Mouse (Mus musculus): ENCODE results near the gene Arfgap1.

Arfgap1 gene

DNA sequence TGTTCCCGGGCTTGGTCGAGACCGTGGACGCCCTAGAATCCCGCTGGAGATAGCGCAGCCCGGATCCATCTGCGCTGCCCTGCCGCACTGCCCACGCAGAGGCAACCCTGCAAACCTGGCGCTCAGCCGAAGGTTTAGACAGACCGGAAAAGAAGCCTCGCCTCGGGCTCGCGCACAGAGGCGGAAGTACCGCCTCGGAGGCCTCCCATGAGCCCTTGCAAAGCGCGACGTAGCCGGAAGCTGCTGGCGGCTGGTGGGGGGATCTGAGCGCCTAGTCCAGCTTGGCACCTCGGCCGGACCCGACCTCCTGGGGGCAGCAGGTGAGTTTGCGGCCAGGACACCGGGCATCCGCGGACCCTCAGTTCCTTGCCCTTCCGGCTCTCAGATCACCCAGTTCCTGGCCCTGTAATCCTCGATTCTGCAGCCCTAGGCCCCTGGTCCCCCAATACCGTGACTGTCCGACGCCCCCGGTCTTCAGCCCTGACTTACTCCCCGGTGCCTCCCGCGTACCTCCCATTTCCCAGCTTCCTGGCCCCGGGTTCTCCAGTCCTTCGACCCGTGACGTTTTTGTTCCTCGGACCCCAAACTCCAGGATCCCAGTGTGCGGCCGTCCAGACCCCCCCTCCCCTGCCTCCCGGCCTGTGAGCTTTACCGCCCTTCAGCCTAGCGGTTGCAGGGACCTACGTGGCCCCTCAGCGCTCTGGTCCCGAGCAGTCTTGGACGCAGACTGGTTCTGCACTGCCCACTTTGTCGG, at the start of gene Arfgap1:
Arfgap1 (plus strand) TSS at position 216 of the 754 bp plus-strand sequence.
- peak; percentile 98 for DNase-seq (ENCODE audit: low spot score)

DNA sequence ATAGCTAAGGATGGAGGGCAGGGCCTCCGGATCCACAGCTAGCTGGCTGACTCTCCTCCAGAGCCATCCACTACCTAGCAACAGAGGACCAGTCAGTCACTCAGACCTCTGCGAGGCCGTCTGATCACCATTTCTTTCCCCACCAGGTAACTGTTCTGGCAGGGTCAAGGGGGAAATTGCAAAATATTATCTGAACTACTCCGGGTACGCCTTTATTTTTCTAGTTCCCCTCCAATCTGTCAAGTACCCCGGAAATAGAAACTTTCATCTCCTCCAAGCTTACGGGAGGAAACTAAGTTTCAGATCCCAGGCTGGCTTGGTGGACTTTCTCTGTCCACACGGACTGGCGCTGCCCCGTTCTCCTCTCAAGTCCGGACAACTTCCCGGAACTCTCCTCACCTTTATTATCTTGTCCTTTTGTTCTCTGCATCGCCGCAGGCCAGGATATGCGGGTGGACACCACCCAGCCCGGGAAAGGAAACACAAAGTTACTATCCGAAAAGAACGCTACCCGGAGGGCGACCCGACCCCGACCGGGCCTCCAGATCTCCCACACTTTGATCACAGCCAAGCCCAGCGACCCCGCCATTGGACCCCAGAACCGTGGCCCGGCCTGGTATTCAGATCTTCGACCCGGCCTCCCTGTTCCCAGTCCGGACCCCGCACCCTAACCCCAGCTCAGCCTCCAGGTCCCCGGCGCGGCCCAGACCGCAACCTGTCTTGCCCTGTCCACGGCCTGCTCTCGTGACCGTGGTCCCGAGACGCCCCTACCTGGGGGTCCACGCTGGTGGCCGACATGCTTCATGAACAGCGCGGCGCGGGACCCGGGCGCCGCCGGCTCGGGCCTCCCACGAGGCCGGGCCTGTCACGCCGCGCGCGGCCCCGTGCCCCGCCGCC, 46.9 kb upstream of the Arfgap1 start:
- peak; percentile 21 for DNase-seq (ENCODE audit: low spot score)

DNA sequence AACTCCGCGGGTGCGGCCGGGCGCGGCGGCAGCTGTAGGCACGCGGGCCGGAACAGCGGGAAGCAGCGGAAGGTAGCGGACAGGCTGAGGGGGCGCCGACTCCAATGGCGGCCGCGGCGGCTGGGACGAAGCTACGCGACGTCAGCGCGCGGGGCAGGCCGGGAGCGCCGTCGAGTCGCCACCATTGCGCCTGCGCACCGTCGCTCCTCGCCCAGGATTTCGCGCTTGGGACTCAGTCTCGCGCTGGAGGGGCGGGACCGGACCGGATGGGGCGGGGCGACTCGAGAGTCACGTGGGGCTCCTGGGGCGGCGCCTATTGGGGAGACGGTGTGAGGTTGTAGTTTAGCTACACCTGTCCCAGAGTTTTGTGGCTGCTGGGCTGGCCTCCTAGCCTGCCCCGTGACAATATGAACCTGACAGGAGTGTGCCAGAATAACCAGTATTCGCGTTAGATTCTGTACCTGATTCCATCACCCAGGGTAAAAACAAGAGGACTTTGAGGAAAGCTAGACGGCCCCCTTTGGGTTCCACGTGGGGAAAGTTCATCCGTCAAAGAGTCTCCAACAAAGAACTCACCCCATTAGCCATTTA, 46.1 kb upstream of the Arfgap1 start, which contains the start of gene Ythdf1:
Ythdf1 (minus strand) TSS at position 140 of the 591 bp plus-strand sequence.
- DNase-seq (ENCODE audit: low spot score), result peak; percentile 98

DNA sequence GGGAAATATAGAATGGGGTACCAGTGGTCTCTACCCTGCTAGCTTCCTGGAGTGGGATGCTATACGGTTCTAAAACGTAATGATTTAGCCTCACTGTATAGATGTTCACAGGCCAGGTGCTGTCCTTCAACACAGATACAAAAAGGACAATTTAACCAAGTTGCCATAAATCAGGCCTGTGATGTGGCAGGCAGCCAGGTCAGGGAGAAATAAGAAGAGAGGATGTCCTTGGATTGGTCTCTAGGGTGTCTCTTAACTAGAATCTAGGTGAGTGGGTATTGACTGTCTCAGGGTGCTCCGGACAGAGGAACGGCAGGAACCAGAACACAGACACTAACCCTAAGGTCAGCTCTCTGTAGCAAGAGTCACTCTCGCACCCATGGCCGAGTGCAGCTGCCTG, 44.3 kb upstream of the Arfgap1 start:
- DNase-seq (ENCODE audit: low spot score), result peak; percentile 16

DNA sequence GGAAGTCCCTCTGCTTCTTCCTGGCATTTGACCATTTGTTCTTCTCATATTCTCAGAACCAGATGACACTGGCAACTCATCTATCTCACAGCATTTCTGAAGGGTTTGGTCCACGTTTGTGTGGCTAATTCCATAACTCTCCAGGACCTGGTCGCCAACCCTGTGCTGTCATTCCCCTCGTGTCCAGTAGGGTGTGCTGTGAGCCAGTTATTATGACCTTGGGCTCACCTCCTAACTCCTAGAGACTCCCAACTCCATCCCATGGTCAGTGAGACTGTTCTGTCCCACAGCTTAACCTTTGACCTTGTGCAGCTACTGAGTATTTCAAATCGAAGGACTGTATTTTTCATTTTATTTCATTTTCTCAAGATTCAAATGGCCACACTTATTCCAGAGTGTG, 41.8 kb upstream of the Arfgap1 start:
- DNase-seq (ENCODE audit: low spot score), result peak; percentile 83

DNA sequence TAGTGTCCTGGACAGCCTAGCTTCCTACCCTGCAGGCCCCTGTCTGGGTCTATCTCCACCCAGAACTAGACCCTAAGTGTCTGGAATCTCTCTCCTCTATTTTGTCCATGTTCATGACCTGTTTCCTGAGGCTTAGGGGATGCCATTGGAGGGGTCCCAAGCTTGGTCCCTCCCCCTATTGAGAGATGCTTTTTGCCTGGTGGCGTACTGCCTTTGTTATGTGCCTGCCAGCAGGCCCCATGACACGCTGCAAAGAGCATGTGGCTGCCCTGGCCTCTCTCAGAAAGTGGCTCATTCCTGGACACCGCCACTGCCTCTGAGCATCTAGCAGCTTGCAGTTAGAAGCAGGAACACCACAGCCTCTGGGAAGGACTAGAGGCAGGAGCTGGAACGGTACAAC, 38.3 kb upstream of the Arfgap1 start, which contains the start of gene Birc7:
Birc7 (plus strand) TSS at position 301 of the 400 bp plus-strand sequence.
- DNase-seq (ENCODE audit: low spot score), result no peak

DNA sequence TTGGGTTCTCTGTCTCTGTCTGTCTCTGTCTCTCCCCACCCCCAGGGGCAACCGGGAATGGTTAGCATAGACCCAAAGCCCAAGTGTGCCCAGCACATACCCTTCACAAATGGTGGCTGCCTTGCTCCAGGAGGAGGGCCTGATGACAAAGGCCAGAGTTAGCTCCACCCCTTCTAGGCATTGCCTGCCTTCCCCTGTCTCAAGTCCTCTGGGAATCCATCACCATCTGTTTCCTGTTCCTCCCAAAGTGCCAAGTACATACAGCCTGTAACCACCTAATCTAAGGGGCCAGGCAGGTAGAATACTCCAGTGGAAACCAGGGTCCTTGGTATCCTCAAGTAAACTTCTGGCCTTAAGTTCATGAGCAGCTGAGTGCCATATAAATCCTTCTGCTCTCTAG, 34.6 kb upstream of the Arfgap1 start:
- DNase-seq (ENCODE audit: low spot score), result no peak

DNA sequence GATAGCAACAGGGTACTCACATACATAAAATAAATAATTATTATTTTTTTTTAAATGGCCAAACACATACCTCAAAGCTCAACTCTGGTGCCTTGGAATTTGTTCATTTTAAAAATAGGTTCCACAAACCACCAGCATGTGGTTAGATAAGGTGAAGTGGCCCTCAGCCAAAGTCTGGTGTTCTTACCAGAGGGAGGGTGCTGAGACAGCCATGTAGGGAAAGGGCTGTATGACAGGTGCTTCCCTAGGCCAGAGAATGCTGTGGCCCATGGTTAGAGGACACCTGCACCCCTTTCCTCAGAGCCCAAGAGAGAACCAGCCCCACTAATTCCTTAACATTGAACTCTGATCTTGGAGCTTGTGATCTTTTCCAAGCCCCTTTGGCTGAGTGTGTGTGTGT, 26.8 kb upstream of the Arfgap1 start:
- no peak for DNase-seq (ENCODE audit: low spot score)

DNA sequence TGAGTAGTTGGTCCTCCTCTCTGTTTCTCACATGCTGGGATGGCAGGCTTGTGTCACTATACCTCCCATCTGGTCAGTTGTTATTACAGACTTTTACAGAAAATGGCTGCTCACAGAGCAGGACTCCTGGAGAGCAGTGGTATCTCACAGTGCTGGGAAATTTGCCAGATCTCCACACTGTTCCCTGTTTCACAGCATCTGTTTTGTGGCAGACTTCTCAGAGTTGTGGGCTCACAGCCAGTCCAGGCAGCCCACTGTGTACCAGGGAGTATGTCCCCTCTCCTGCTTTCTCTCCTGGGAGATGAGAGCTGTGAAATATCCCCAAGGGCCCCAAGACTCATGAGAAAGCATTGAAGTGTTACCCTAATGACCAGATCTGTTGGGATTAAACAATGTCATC, 25.2 kb upstream of the Arfgap1 start:
- DNase-seq (ENCODE audit: low spot score), result no peak

DNA sequence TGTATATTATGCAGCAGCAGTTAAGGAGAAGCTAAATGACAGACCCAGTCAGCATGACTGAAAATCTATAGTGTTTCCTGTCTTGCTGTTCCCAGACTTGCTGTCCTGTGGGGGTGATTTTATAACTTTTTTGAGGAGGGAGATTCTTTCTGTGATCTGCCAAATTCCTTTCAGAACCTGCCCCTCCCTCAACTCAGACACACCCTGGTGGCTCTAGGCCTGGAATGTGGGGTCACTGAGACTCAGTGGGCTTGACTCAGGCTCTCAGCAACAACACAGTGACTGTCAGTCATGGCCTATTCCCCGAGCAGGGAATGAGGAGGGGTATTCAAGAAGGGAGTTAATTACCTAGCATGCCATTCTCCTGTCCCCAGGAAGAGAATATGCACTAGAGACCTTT, 17.1 kb upstream of the Arfgap1 start:
- no peak for DNase-seq (ENCODE audit: low spot score)

DNA sequence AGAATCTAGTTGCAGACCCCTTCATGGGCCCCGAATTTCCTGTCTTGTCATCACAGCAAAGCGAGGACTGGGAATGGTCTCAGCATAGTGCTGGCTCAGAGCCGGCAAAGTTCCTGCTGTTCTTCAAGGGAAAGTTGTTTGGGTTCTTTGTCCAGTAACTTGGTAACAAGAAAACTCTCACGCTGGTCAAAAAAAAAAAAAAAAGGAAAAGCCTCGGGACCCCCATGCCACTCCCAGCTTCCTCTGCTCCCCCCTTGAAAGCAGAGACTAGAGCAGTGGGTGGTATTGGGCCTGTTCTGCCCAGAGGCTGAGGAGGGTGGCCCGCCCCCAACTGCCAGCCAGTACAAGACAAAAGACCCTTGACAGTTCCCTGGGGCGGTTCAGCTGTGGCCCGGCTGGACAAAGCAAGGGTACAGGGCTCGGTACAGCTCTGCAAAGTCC, 14.3 kb upstream of the Arfgap1 start:
- no peak for DNase-seq (ENCODE audit: low spot score)

DNA sequence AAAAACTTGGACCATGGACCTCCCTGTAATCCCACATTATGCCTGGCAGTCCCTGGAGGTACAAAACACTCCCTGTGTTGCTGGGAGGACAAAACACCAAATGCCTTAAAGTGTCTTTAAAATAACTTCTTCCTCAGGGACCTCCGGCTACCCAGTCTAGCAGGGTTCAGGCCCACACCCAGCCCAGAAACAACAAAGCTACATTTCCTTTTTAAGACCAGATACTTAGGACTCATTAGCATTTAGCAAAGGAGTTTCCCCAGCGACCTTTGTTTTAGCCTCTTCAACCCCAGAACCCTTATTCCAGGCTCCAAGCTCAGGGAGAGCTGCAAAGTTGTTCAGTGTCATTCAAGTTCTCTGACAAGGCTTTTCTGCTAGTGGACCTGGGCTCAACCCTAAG, 13.4 kb upstream of the Arfgap1 start:
- no peak for DNase-seq (ENCODE audit: low spot score)

DNA sequence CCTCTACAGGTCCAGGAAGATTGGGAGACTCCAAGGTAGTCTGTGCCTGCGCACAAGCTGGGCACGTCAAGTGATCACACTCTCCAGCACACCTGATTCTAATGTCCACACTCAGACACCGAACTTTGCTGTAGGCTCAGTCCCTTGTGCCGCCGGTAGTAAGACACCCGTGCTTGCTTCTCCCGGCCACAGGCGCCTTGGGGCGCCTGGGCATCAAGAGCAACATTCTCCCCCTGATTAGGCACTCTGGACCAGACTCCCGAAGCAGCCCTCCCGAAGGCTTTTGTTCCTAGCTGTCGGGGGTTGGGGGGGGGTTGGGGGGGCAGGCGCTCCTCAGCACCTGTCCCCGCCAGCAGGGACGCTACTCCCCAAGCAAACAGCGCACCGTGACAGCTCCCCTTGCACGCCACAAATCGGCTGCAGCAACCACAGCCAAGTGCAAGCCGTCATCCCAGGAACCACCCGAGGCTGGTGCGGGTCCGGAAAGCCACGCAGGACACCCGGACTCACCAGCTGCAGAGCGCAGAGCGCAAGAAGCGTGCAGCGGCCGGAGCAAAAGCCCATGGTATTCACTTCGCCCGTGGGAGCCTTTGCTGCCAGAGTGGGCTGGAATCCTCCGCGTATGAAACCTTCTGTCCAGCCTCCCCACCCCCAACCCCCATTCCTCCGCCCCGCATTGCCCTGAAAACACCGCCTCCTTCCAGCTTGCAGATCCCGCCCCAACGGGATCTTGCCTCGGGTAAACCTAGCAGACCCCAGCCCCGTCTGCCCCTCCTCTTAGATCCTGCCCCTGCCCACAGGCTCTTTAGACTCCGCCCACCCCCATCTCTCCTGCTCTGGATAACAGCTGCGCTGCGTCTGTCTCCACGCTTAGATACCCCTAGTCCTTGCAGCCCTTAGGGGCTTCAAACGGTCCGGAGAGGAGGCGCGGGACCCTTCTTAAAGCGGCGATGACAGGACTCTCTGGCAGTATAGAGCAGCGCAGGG, 12.7 kb upstream of the Arfgap1 start, which contains the start of gene Nkain4:
Nkain4 (minus strand) TSS at position 639 of the 987 bp plus-strand sequence.
- no peak for DNase-seq (ENCODE audit: low spot score)

DNA sequence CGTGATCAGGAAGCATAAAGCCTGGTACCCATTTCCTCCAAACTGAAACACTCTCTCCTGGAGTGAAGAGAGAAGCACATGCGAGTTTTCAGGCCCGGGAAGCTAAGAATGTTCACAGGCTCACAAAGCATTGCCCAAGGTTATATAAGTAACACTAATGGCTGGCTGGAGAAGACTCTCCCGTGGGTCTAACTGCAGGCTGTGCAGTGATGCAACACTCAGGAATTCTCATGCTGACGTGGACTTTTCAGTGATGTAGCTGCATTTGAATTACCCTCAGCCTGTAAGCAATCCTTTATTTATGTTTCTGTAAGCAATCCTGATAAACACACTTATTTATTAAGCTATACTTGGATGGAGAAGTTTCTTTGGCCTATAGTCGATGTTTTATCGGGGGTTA, 7.4 kb upstream of the Arfgap1 start:
- peak; percentile 22 for DNase-seq (ENCODE audit: low spot score)

DNA sequence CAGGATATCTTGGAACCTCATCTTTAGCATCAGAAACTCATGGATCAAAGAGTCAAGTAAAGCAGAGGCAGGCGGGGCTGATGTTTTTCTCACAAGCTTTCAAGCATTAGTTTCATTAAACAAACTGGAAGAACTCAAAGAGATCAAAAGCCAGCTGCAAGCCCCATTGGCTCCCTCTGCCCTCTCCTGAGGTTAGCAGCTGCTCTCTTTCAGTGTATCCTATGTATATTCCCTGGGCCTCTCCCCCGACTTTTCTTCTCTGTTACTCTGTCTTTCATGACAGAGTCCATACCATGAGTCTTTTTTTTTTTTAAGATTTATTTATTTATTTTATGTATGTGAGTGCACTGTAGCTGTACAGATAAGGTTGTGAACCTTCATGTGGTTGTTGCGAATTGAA, 6.8 kb upstream of the Arfgap1 start:
- no peak for DNase-seq (ENCODE audit: low spot score)

DNA sequence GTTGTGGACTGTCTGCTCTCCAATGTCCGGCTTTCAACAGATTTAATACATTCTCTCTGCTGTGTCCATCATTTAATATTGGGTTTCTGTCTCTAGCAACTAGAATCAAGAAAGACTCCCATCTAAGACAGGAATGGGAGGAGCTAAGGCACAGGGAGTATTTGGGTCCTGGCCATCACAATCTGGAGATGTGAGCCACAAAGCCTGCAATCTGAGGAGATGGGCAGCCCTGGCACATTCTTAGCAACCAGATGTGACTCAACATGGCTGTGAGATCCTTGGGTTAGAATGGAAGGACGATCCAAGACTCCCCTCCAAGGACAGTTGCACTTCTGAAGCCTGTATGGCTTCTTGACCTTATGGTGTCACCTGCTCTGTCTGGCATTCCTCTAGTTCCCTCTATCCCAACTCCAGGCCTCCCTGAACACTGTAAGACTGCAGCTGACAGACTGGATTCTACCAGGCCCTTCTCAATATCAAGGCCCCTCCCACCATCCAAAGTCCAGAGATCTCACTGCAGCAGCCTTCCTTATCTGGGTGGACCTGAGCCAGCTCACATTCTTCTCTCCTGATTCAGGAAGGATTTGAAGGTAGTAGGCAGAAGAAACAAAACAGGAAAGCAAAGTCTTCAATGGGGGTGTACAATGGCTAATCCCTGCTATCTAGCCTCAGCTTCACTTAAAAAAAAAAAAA, 4.3 kb upstream of the Arfgap1 start:
- DNase-seq (ENCODE audit: low spot score), result no peak

DNA sequence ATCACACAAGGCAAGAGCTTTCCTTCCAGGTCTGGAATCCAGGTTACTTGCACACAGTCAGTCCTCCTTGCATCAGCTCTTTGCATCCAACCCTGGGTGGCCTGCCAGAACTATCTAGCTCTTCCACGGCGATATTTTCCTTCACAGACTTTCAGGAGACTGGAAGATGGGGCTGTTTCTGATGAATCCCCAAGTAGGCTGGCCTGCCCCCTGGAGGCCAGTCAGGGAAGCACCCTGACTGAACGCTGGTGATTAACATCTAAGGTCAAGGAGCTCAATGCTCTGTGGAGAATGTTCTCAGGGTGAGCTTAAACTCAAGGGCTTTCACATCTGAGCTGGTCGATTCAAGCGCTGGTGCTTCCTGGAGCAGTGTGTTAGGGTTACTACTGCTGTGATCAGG, 3.1 kb upstream of the Arfgap1 start:
- DNase-seq (ENCODE audit: low spot score), result peak; percentile 80

DNA sequence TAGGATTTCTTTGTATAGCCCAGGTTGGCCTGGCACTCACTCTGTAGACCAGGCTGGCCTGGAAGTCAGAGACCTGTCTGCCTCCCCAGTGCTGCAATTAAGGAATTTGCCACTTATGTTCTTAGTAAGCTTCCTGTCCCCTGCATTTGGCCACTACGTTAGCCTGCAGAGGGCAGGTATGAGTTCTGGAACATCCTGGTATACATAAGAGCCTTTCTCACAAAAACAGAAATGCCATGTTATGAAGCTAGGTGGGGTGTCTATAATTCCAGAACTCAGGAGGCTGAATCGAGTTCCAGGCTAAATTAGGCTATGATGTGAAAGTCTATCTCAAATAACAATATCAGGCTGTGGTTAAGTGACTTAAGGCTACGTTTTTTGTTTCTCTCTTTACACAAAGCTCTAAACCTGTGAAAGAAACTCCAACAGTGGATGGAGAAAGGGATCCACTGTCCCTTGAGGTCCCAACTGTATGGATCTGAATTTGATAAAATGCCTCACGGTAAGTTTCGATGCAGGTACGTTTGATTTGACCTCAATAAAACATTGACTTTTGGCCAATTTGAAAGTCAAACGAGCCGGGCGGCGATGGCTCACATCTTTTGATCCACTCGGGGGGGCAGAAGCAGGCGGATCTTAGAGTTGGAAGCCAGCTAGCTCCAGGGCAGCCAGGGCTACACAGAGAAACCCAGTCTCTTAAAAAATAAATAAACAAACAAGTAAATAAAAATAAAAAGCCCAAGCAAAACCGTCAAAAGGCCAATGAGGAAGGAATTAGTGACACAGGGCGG, 738 bp upstream of the Arfgap1 start:
- DNase-seq (ENCODE audit: low spot score), result peak; percentile 74

DNA sequence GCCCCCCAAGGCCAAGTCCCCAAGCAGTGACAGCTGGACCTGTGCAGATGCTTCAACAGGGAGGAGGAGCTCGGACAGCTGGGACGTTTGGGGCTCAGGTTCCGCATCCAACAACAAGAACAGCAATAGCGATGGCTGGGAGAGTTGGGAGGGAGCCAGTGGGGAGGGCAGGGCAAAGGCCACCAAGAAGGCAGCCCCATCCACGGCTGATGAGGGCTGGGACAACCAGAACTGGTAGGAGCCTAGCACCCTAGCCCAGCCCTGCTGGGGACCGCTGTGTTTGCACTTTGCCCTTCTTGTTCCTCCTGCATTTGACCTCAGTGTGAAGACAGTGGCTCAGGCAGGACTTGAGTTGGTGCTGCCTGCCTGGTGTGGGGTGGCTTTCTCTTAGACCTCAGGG, 14.1 kb downstream of the Arfgap1 start:
- DNase-seq (ENCODE audit: low spot score), result no peak

DNA sequence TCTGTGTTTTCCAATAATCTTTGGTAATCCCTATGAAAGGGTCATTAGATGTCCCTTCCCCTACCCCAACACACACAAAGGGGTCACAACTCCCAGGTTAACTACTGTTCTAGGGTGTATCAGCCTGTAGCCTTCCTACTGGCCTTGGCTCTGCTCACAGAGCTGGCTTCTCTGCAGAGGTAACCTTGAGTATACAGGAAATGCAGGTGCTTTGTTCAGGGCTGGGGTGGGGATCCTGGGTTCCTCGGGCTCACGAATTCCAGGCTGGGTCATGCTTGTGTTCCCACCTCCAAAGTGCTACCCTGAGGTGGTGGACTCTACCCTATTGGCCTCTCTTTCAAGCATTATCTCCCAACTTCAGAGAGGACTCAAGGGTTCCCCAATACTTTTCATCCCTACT, 18.6 kb downstream of the Arfgap1 start:
- no peak for DNase-seq (ENCODE audit: low spot score)

Measured in adipocyte (in vitro differentiated cells).